Comparison of ENCODE assay signal across 24 mouse cellular contexts in the genomic region with DNA sequence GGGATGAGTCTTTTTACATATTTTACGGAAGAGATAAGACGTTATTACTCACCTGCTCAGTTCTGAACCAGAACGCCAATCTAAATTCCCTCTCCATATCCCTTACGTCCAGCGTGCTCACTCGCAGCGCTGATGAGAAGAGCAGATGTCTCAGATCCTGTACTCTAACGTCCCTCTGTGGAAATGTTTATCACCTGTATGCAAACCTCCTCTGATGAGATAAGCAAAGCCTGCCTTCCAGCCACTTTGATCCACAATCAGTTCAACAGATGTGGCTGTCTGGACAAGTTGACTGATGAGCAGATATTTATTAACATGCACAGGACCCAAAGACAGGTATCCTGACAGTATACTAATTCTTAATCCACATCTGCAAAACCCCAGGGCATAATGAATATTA. TPM values are rescaled to one million over a fixed set of nuclear protein-coding genes. Genes with fewer than 3 reads are reported as not detected.
DNase-seq lines count a peak whose midpoint lies in the region; ATAC-seq and TF ChIP-seq lines count a peak whose summit lies in the region.
"Had no signal": no experiment of that assay in that cellular context is flagged by ENCODE, and none has a peak within 500 bp of the region (broad histone marks: within the 10 kb centered on the region; RNA-seq: fewer than 3 reads in every experiment).

No protein-coding gene starts in this region.

- peak overlapping the region; percentile 18; the same call in 1 of the 2 replicates for H3K4me2 ChIP-seq in liver, embryonic 15.5 days
- H3K4me2 ChIP-seq: embryonic facial prominence, embryonic 13.5 days; forebrain, embryonic 12.5 days; hindbrain, embryonic 13.5 days had no signal

- intact Hi-C loops in heart, adult 2 months (cut with DNase I): loop anchor here (5.0 kb wide), 1 partner anchor 47 kb away; no protein-coding TSS in a partner anchor

- H3K9me3 ChIP-seq in MEL (replicated peaks; ENCODE audit: insufficient read depth, low read length): no peaks in the 10 kb centered on the region
- H3K9me3 ChIP-seq in liver, embryonic 15.5 days (replicated peaks): no peaks in the 10 kb centered on the region
- H3K9me3 ChIP-seq: embryonic facial prominence, embryonic 13.5 days; forebrain, embryonic 12.5 days; heart, embryonic 10.5 days; hindbrain, embryonic 13.5 days had no signal

- WGBS in heart, adult 2 months: 58% methylated on average over 8 of the region's 8 CpGs
- 25% methylated on average over 8 of the region's 8 CpGs for WGBS in liver, embryonic 15.5 days (ENCODE audit: insufficient replicate concordance)

- no peak overlapping the region for H3K27ac ChIP-seq in heart, adult 2 months
- no peak overlapping the region for H3K27ac ChIP-seq in MEL (ENCODE audit: control insufficient read depth, low read depth, low read length)
- H3K27ac ChIP-seq in liver, embryonic 15.5 days (replicated peaks): peak overlapping the region; percentile 93
- H3K27ac ChIP-seq: embryonic facial prominence, embryonic 13.5 days; forebrain, embryonic 12.5 days; heart, embryonic 10.5 days; hindbrain, embryonic 13.5 days; hindbrain, postnatal 0 days had no signal

- H3K36me3 ChIP-seq in heart, adult 2 months (ENCODE audit: control insufficient read depth, insufficient read depth, low read length): peaks cover 2% of the 10 kb centered on the region
- peaks cover 0 to 32% of the 10 kb centered on the region in 2 experiments; a peak in 2 of 4 replicates for H3K36me3 ChIP-seq in MEL (ENCODE audit: control insufficient read depth in 1 of 2, insufficient read depth in 2 of 2, low read length in 2 of 2)
- H3K36me3 ChIP-seq in liver, embryonic 15.5 days (replicated peaks): no peaks in the 10 kb centered on the region
- H3K36me3 ChIP-seq: embryonic facial prominence, embryonic 13.5 days; forebrain, embryonic 12.5 days; heart, embryonic 10.5 days; hindbrain, embryonic 13.5 days had no signal

- H3K27me3 ChIP-seq in heart, adult 2 months (ENCODE audit: control insufficient read depth, insufficient read depth, low read length): no peaks in the 10 kb centered on the region
- no peaks in the 10 kb centered on the region for H3K27me3 ChIP-seq in MEL (ENCODE audit: control insufficient read depth in 1 of 2, insufficient read depth in 2 of 2, low read length in 2 of 2)
- H3K27me3 ChIP-seq in liver, embryonic 15.5 days: no peaks in the 10 kb centered on the region
- H3K27me3 ChIP-seq: CH12.LX; embryonic facial prominence, embryonic 13.5 days; forebrain, embryonic 12.5 days; hindbrain, embryonic 13.5 days had no signal

- no peak for TF ChIP-seq RAD21 in MEL (IDR thresholded peaks at IDR 0.05; ENCODE audit: low read depth, low read length)

- no peak for TF ChIP-seq POLR2A in heart, adult 2 months (IDR thresholded peaks at IDR 0.05; ENCODE audit: insufficient read depth, low read depth, low read length)
- TF ChIP-seq POLR2A in MEL (IDR thresholded peaks at IDR 0.05; ENCODE audit: control insufficient read depth in 1 of 2, insufficient read depth in 1 of 2, low read depth in 1 of 2, low read length in 2 of 2, poor library complexity in 1 of 2): no peak

- H3K4me1 ChIP-seq in heart, adult 2 months (ENCODE audit: control insufficient read depth, insufficient read depth, low read length): peaks cover 26% of the 10 kb centered on the region
- H3K4me1 ChIP-seq in MEL (ENCODE audit: control insufficient read depth in 1 of 2, insufficient read depth in 2 of 2, low read length in 2 of 2): peaks cover 24 to 42% of the 10 kb centered on the region in 2 experiments
- peaks cover 76% of the 10 kb centered on the region for H3K4me1 ChIP-seq in liver, embryonic 15.5 days (replicated peaks)

- DNase-seq in heart, adult 8-10 months (ENCODE audit: low spot score): peak; percentile 33
- DNase-seq in heart, adult 2 months: no peak
- DNase-seq in MEL (ENCODE audit: low read depth, low spot score): no peak
- DNase-seq in urinary bladder, postnatal 10 days (ENCODE audit: low spot score): no peak
- no peak for DNase-seq in kidney, postnatal 4 days
- DNase-seq: adrenal gland, adult 8-10 months; adrenal gland, postnatal 36 days; cerebellum, adult 8-10 months; cerebellum, postnatal 14 days; gastrocnemius, postnatal 14 days; heart, postnatal 10 days had no signal

- no peak for TF ChIP-seq CTCF in heart, adult 2 months (IDR thresholded peaks at IDR 0.05)
- no peak for TF ChIP-seq CTCF in MEL (IDR thresholded peaks at IDR 0.05 in 2 of 3, conservative IDR thresholded peaks at IDR 0.05 in 1 of 3; ENCODE audit: control insufficient read depth in 1 of 3, insufficient read depth in 1 of 3, low read depth in 2 of 3, low read length in 3 of 3, poor library complexity in 1 of 3, severe bottlenecking in 1 of 3)

- H3K4me3 ChIP-seq in heart, adult 2 months: no peak overlapping the region
- H3K4me3 ChIP-seq in MEL (ENCODE audit: control insufficient read depth in 1 of 2, insufficient read depth in 1 of 2, low read depth in 2 of 2, low read length in 2 of 2): 0 out of 4 replicates have a peak overlapping the region, but pooled peaks of 1 of the 2 experiments have one; percentile 2
- H3K4me3 ChIP-seq in liver, embryonic 15.5 days (replicated peaks): no peak overlapping the region
- H3K4me3 ChIP-seq: embryonic facial prominence, embryonic 13.5 days; forebrain, embryonic 12.5 days; heart, embryonic 10.5 days; hindbrain, embryonic 13.5 days had no signal

- TF ChIP-seq EP300 in heart, adult 2 months (IDR thresholded peaks at IDR 0.05; ENCODE audit: insufficient read depth, low read depth, low read length): no peak
- TF ChIP-seq EP300 in MEL (IDR thresholded peaks at IDR 0.05; ENCODE audit: low read depth in 1 of 2, low read length in 2 of 2): peak; percentile 4 to 24; a peak in 1 of 4 replicates

- ATAC-seq in liver, embryonic 15.5 days (ENCODE audit: insufficient read depth): no peak
- ATAC-seq: forebrain, embryonic 16.5 days; hindbrain, postnatal 0 days had no signal

- no peaks in the 10 kb centered on the region for H3K79me2 ChIP-seq in heart, adult 2 months (replicated peaks; ENCODE audit: control insufficient read depth, insufficient read depth, low read length)
- no peaks in the 10 kb centered on the region for H3K79me2 ChIP-seq in MEL (ENCODE audit: control insufficient read depth, insufficient read depth, low read length, poor library complexity)

- H3K9ac ChIP-seq in heart, adult 2 months (ENCODE audit: low read depth, low read length): no peak overlapping the region
- H3K9ac ChIP-seq in MEL (ENCODE audit: control insufficient read depth, low read depth, low read length, poor library complexity, severe bottlenecking): no peak overlapping the region
- 0 out of 2 replicates have a peak overlapping the region, but pooled peaks have one; percentile 30 for H3K9ac ChIP-seq in liver, embryonic 15.5 days
- H3K9ac ChIP-seq: embryonic facial prominence, embryonic 13.5 days; forebrain, embryonic 12.5 days; hindbrain, embryonic 13.5 days had no signal

TF ChIP-seq in MEL, 35 proteins besides CTCF, POLR2A, EP300 and RAD21:
- TF ChIP-seq POLR2AphosphoS5 (IDR thresholded peaks at IDR 0.05; ENCODE audit: borderline replicate concordance, low read depth, low read length) (no peak), ZMIZ1 (IDR thresholded peaks at IDR 0.05; ENCODE audit: low read depth, low read length) (no peak), SIN3A (IDR thresholded peaks at IDR 0.05; ENCODE audit: low read length) (no peak), SMC3 (IDR thresholded peaks at IDR 0.05; ENCODE audit: low read depth, low read length) (no peak), NRF1 (IDR thresholded peaks at IDR 0.05; ENCODE audit: insufficient read depth, low read depth, low read length, poor library complexity, severe bottlenecking) (no peak), GATA1 (IDR thresholded peaks at IDR 0.05; ENCODE audit: low read depth, low read length) (0 out of 2 replicates have a peak, but pooled peaks have one; percentile 56), MYC (IDR thresholded peaks at IDR 0.05; ENCODE audit: low read depth, low read length) (peak; percentile 18; the same call in 1 of the 2 replicates), TCF12 (IDR thresholded peaks at IDR 0.05; ENCODE audit: low read depth, low read length) (peak; percentile 47), JUND (IDR thresholded peaks at IDR 0.05; ENCODE audit: low read depth, low read length) (no peak)
TF ChIP-seq in MEL: peak in this region for 3.

RNA-seq across cellular contexts. Expression of a gene that starts 13.7 kb away (rescaled TPM):
- total RNA-seq in heart, adult 8-10 months (2022): not detected
- not detected for total RNA-seq in heart, adult 2 months (2021)
- not detected in 2 replicates for polyA plus RNA-seq in heart, adult 2 months (2012; rRNA removed)
- total RNA-seq in MEL (2012; rRNA removed): not detected in 2 replicates
- not detected for polyA plus RNA-seq in MEL (2012; ENCODE audit: insufficient read depth in 1 of 2, insufficient read length in 2 of 2, low read depth in 1 of 2, low replicate concordance in 2 of 2, missing spikeins in 1 of 2)
- not detected in 2 replicates for polyA plus RNA-seq in liver, embryonic 15.5 days (2015; fragmentation: Nextera tagmentation; extraction: Ambion mirVana)
- total RNA-seq: adrenal gland, adult 8-10 months; adrenal gland, postnatal 36 days; CH12.LX; common myeloid progenitor, adult 5-6 weeks; gastrocnemius, adult 18-20 months; gastrocnemius, postnatal 14 days; heart, postnatal 10 days; hematopoietic stem cell, adult 5-6 weeks; hindbrain, postnatal 0 days had no signal
- polyA plus RNA-seq: embryonic facial prominence, embryonic 13.5 days; forebrain, embryonic 12.5 days; forebrain, embryonic 16.5 days; gonadal fat pad, adult 2 months; heart, embryonic 10.5 days; heart, embryonic 14.5 days; hindbrain, embryonic 13.5 days; hindbrain, postnatal 0 days had no signal

RNA-seq across cellular contexts. Expression of a gene that starts 19.9 kb away (rescaled TPM):
- total RNA-seq in heart, adult 8-10 months (2022): 10 to 100 TPM; 31.0 to 34.0 (median 32.0) TPM
- total RNA-seq in heart, adult 2 months (2021): 10 to 100 TPM; 29.6 to 33.6 TPM
- polyA plus RNA-seq in heart, adult 2 months (2012; rRNA removed): 11.1 and 21.8 TPM in 2 replicates
- total RNA-seq in MEL (2012; rRNA removed): 34.9 and 36.1 TPM in 2 replicates
- 100 to 1,000 TPM in 1 of 2 experiments, 10 to 100 TPM in 1; 27.8 to 299 TPM for polyA plus RNA-seq in MEL (2012; ENCODE audit: insufficient read depth in 1 of 2, insufficient read length in 2 of 2, low read depth in 1 of 2, low replicate concordance in 2 of 2, missing spikeins in 1 of 2)
- 33.3 and 33.6 TPM in 2 replicates for polyA plus RNA-seq in liver, embryonic 15.5 days (2015; fragmentation: Nextera tagmentation; extraction: Ambion mirVana)
